Mouse (Mus musculus): ENCODE measurements around the gene Rdh16. TPM values are rescaled to one million over a fixed set of nuclear protein-coding genes. Genes with fewer than 3 reads are reported as not detected.
"Not testable (repeated sequence)": the region's sequence is repeated elsewhere in the genome, so short reads cannot be mapped to it uniquely, and the experiment has no call there.

The Rdh16 gene
- total RNA-seq, 2 experiments from 2014 or later, result 0.20 to 0.28 TPM

DNA sequence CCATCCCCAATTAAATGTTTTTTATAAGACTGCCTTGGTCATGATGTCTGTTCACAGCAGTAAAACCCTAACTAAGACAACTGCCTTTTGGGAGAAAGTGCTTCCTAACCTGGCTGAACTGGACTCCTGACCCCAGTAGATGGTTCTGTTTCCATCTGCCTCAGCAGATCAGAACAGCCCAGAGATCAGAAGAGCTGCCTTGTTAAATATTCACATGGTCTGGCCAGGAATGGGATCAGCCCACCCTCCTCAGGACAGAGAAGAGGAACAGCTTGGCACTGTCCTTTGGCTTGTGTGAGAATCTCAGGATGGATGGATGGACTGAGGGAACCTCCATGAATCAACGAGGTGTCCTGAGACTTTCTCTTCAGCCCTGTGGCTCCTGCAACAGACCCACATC is 1.7 kb upstream of the Rdh16 start:
- DNase-seq (ENCODE audit: extremely low spot score in 1 of 2, low spot score in 2 of 2), result no peak
- intact Hi-C loops (cut with DNase I), result no loop called here
- no peak overlapping the region for H3K4me3 ChIP-seq

DNA sequence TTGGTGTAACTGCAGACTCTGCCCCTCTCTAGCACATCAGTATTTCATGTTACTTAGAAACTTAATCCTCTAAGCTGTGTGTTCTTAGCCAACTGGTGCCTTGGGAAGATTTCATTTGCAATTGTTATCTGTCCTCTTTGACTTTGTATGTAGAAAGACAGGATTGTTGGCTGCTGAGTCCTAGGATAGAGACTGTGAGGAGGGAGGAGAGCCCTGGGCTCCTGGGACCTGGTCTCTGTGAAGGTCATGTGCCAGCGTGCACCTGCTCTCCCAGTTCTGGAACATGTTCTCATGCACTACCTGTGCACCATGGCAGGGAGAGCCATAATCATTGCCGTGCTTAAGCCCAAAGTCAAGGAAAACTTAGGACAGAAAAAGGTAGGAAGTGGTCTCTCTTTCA is 660 bp downstream of the Rdh16 start:
- H3K4me3 ChIP-seq, result no peak overlapping the region
- no peak for DNase-seq (ENCODE audit: extremely low spot score in 1 of 2, low spot score in 2 of 2)
- no peak overlapping the region for H3K27ac ChIP-seq
- intact Hi-C loops (cut with DNase I), result no loop called here
- no peak for TF ChIP-seq CTCF (IDR thresholded peaks at IDR 0.05)

More for the DNA sequence above, 1.7 kb upstream of the Rdh16 start:
- no peak for TF ChIP-seq CTCF (IDR thresholded peaks at IDR 0.05)
- no peak overlapping the region for H3K27ac ChIP-seq

DNA sequence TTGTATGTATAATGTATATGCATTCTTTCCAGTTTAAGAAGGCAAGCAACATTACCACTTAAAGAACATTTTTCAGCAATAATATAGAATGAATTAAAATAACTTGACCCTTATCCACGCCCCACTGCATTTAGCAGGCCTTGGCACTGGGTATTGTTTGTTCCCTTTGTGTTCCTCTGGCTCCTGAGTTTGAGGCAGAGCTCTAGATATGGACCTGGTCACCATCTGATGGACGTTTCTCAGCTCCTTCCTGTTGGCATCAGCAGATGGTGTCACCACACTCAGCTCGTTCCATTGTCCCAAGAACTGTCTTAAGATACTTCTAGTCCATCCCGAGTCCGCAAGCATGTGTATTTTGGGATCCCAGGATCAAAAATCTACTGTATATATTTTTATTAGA is 1.3 kb downstream of the Rdh16 start:
- TF ChIP-seq CTCF (IDR thresholded peaks at IDR 0.05), result no peak
- Histone ChIP-seq H3K27ac (no peak overlapping the region), H3K4me3 (no peak overlapping the region)
- DNase-seq (ENCODE audit: extremely low spot score in 1 of 2, low spot score in 2 of 2), result no peak
- intact Hi-C loops (cut with DNase I), result no loop called here

DNA sequence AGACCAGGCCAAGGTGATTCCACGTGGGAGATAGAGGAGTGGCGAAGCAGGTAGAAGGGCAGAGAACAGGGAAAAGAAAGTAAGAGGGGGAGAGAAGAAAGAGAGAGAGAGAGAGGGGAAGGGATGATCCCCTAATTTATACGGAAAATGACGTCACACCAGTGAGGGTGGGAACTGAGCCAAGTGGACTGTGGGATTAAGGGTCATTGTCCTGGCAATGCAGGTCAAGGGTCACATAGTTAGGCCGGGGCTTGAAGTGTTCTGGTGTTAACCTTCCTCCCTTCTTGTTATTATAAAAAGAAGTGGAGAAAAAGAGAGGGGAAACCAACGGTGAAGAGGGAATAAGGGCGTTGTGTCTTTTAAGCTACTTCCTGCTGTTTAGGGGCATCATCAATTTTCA is 3.5 kb downstream of the Rdh16 start:
- Histone ChIP-seq H3K27ac (no peak overlapping the region), H3K4me3 (no peak overlapping the region)
- no peak for DNase-seq (ENCODE audit: extremely low spot score in 1 of 2, low spot score in 2 of 2)
- intact Hi-C loops (cut with DNase I), result no loop called here
- no peak for TF ChIP-seq CTCF (IDR thresholded peaks at IDR 0.05)

DNA sequence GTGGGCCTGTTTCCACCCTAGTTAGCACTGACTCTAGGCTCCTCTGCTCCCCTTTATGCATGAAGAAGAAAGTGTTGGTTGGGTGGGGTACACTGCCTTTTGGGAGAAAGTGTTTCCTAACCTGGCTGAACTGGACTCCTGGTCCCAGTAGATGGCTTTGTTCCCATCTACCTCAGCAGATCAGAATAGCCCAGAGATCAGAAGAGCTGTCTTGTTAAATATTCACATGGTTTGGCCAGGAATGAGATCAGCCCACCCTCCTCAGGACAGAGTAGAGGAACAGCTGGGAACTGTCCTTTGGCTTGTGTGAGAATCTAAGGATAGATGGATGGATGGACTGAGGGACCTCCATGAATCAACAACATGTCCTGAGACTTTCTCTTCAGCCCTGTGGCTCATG is 14.9 kb downstream of the Rdh16 start:
- no peak overlapping the region for H3K4me3 ChIP-seq
- TF ChIP-seq CTCF (IDR thresholded peaks at IDR 0.05), result no peak
- no peak overlapping the region for H3K27ac ChIP-seq
- intact Hi-C loops (cut with DNase I), result no loop called here
- DNase-seq (ENCODE audit: extremely low spot score in 1 of 2, low spot score in 2 of 2), result no peak

DNA sequence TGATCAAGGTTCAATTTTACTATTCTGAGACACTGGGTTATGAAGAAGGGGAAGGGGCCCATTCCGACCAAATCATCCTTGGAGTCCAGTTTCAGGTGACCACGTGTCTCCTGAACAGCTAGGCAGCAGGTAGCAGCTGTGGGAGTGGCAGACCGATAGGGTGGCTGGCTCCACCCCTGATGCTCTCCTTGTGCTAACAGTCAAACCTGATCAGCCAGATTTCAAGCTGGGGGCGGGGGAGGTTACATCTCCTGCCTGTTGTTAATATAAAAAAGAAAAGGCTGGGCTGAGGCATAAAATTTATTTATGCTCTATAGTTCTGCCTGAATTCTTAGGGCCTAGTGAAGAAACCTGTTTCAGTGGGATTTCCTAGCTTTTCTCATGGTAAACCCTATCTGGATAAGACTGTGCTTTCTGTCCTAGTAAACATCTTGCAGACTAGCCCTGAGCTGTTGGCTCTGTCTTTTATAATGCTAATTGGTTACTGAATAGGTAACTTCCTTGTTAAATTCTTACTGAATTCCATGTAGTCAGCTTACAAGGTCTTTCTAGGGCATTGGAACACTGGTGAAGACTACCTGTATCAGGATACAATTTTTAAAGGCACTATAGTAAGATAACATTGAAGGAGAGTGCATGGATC is 16.4 kb downstream of the Rdh16 start:
- DNase-seq (ENCODE audit: extremely low spot score in 1 of 2, low spot score in 2 of 2); H3K4me3 ChIP-seq; intact Hi-C loops (cut with DNase I); H3K27ac ChIP-seq: not testable (repeated sequence)

DNA sequence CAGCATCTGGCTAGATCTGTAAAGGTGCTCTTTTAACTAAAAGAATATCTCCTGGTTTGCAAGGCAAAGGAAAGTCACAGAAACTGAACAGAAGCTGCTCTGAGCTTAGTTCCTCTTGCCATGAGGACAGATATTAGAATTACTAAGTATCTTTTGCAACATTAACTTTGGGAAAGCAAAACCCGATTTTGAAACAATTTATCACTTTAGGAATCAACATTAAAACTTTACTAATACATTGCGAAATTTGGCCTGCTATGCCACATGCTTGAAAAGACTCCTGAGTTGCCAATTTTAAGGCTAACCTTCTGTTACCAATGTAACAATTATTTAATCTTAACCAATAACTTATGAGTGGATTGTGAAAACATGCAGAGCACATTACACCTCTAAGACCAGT is 20.9 kb downstream of the Rdh16 start:
- intact Hi-C loops (cut with DNase I); H3K27ac ChIP-seq; H3K4me3 ChIP-seq; DNase-seq (ENCODE audit: extremely low spot score in 1 of 2, low spot score in 2 of 2): not testable (repeated sequence)

DNA sequence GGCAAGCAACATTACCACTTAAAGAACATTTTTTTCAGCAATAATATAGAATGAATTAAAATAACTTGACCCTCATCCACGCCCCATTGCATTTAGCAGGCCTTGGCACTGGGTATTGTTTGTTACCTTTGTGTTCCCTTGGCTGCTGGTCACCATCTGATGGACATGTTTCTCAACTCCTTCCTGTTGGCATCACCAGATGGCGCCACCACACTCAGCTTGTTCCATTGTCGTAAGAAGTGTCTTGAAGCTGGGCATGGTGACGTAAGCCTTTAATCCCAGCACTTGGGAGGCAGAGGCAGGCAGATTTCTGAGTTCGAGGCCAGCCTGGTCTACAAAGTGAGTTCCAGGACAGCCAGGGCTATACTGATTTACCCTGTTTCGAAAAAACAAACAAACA is 24.4 kb downstream of the Rdh16 start:
- peak; percentile 23 for TF ChIP-seq CTCF (IDR thresholded peaks at IDR 0.05)
- Histone ChIP-seq H3K4me3 (no peak overlapping the region), H3K27ac (no peak overlapping the region)
- no peak for DNase-seq (ENCODE audit: extremely low spot score in 1 of 2, low spot score in 2 of 2)
- intact Hi-C loops (cut with DNase I), result no loop called here

DNA sequence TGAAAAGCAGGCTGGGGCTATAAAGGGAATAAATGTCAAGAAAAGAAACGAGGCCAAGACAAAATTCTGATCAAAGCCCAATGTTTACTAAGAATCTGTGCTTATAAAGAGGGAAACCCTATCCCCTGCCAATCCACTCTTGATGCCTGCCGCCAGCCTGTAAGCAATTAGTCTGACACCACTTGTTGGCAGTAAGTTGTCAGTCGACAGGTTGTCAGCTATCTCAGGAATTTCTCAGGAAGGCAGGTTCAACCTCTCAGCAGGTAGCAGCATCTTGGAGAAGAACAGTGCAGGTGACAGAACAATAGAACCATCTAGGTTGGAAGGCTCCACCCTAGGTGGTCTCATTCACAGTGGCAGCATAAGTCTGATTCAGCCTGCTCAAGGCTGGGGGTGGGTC is 28.2 kb downstream of the Rdh16 start:
- no peak overlapping the region for H3K4me3 ChIP-seq
- intact Hi-C loops (cut with DNase I), result no loop called here
- TF ChIP-seq CTCF (IDR thresholded peaks at IDR 0.05), result no peak
- no peak for DNase-seq (ENCODE audit: extremely low spot score in 1 of 2, low spot score in 2 of 2)
- H3K27ac ChIP-seq, result no peak overlapping the region

DNA sequence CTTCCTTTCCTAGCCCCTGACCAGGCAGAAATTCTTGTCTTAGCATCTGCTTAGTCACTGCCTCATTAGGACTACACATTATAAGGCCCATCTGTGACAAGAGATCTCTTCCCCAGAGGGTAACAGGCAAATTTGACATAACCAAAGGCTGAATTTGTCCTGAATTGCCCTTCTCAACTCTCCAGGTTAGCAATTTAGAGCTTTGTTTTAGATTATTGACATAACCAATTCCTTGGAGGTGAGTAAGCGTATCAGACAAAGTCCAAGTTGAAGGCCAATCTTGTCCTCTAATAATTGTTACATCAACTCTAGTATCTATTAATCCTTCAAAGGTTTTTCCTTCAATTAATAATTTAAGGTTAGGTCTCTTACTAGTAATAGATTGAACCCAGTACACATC is 33.2 kb downstream of the Rdh16 start:
- DNase-seq (ENCODE audit: extremely low spot score in 1 of 2, low spot score in 2 of 2); intact Hi-C loops (cut with DNase I); H3K4me3 ChIP-seq; H3K27ac ChIP-seq: not testable (repeated sequence)

DNA sequence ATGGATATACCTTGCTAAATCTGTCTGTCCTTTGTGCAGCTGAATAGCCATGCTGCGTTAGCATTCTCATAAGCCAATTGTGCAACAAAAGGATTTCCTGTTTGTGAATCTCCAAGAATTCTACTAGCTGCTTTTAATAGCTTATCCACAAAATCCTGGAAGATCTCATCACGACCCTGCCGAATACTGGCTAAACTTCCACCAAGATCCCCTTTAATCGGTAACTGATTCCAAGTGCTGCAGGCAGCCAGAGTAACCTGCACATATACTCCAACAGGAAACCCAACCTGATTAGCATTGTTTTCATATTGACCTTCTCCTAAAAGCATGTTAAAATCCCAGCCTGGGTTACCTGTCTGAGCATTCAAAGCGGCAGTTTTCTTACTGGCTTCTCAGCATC is 34.3 kb downstream of the Rdh16 start:
- DNase-seq (ENCODE audit: extremely low spot score in 1 of 2, low spot score in 2 of 2), result no peak
- no peak overlapping the region for H3K27ac ChIP-seq
- intact Hi-C loops (cut with DNase I), result no loop called here
- no peak overlapping the region for H3K4me3 ChIP-seq
- TF ChIP-seq CTCF (IDR thresholded peaks at IDR 0.05), result no peak

DNA sequence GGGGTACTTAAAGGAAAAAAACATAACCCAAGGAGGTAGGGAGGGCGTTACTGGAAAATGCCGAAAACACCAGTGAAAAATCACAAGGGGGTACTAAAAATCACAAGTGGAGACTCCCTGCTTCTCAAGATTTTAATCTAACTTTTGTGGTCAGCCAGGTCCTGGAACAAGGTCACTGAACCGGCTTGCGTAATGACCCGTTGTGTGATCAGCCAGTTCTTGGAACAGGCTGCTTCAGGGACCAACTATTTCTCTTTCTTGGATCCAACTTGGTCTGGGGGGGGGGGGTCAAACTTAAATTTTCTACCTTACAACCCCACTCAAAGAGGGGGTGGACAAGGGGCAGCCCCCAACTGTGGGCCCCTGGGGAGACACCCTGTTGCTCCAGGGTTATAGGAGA is 36.8 kb downstream of the Rdh16 start:
- H3K4me3 ChIP-seq; intact Hi-C loops (cut with DNase I); H3K27ac ChIP-seq; DNase-seq (ENCODE audit: extremely low spot score in 1 of 2, low spot score in 2 of 2): not testable (repeated sequence)

DNA sequence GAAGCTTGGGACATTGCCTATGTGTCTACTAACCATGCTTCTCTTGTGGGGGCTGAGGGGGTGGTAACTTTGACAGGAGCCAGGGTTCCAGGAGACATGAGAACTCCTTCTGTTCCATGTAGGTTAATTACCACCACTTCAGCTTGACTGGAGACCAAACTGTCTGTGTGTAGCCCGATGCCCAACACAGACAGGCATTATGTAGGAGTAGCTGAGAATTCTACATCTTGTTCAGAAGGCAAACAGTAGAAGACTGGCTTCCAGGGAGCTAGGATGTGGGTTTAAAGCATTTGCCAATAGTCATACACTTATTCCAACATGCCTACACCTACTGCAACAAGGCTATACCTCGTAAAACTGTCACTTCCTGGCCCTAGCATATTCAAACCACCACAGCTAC is 37.6 kb downstream of the Rdh16 start:
- Histone ChIP-seq H3K4me3 (no peak overlapping the region), H3K27ac (no peak overlapping the region)
- no peak for DNase-seq (ENCODE audit: extremely low spot score in 1 of 2, low spot score in 2 of 2)
- no peak for TF ChIP-seq CTCF (IDR thresholded peaks at IDR 0.05)
- intact Hi-C loops (cut with DNase I), result no loop called here

DNA sequence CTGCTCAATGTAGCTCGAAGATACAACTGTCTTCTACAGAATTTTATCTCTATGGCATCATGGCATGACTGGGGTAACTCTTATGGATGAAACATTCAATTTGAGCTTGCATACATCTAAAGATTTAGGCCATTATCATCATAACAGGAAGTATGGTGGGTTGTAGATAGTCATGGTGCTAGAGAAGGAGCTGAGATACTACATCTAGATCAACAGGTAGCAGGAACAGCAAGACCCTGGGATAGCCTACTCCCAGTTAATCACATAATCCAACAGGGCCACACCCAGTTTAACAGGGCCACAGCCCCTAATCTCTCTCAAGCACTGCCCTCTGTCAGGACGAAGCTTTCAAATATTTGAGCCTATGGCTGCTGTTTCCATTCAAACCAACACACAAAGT is 39.8 kb downstream of the Rdh16 start:
- Histone ChIP-seq H3K4me3 (no peak overlapping the region), H3K27ac (no peak overlapping the region)
- no peak for TF ChIP-seq CTCF (IDR thresholded peaks at IDR 0.05)
- intact Hi-C loops (cut with DNase I), result no loop called here
- no peak for DNase-seq (ENCODE audit: extremely low spot score in 1 of 2, low spot score in 2 of 2)

DNA sequence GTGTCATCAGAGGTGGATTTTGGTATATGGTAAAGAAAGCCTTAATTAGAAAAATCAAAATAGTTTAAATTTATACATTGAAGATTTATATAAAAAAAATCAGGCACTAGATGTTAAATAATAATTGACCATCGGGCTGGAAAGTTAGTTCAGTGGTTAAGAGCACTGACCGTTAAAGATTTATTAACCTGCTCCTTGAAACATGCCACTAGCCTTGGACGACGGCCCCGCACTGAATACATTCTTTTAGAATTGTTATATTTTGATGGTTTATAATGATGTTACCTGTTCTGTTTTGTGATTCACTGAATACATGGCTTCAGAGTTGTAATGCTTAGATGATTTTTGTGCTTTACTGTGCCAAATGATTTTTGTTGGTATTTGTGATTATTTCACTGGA is 45.0 kb downstream of the Rdh16 start:
- intact Hi-C loops (cut with DNase I); H3K27ac ChIP-seq; DNase-seq (ENCODE audit: extremely low spot score in 1 of 2, low spot score in 2 of 2); H3K4me3 ChIP-seq: not testable (repeated sequence)
